40 mouse cellular contexts compared by ENCODE assay signal in the genomic region with DNA sequence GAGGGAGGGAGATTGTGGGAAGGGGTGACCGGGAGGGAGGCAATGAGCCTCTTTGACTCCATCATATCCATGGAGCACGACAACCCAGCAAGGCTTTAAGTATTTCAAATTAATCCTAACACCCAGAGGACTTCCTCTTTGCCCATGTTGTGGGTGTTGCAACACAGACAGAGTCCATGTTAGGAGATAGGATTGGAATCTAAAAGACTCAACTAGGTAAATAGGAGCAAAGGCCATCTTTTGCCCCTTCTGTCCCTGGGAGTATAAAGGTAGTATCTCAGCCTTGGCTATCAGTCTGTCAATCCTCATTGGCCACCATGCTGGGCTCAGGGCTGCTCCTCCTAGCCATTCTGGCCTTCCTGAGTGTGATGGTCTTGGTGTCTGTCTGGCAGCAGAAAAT. TPM values are rescaled to one million over a fixed set of nuclear protein-coding genes. Genes with fewer than 3 reads are reported as not detected.
"Had no signal": no experiment of that assay in that cellular context is flagged by ENCODE, and none has a peak within 500 bp of the region (broad histone marks: within the 10 kb centered on the region; RNA-seq: fewer than 3 reads in every experiment).

A gene (plus strand): TSS at position 293 of the 400 bp plus-strand sequence.

- H3K9me3 ChIP-seq: heart, embryonic 10.5 days; hindbrain, embryonic 15.5 days; kidney, embryonic 15.5 days; limb, embryonic 13.5 days; limb, embryonic 15.5 days; liver, embryonic 15.5 days had no signal

- H3K4me2 ChIP-seq: heart, embryonic 12.5 days; hindbrain, embryonic 13.5 days; hindbrain, embryonic 15.5 days; kidney, embryonic 15.5 days; limb, embryonic 13.5 days; limb, embryonic 15.5 days; liver, embryonic 15.5 days had no signal

- H3K27me3 ChIP-seq: heart, embryonic 12.5 days; hindbrain, embryonic 13.5 days; hindbrain, embryonic 15.5 days; kidney, embryonic 15.5 days; limb, embryonic 13.5 days; limb, embryonic 15.5 days; liver, embryonic 15.5 days had no signal

- H3K27ac ChIP-seq: heart, embryonic 10.5 days; hindbrain, embryonic 13.5 days; hindbrain, embryonic 15.5 days; hindbrain, postnatal 0 days; kidney, embryonic 15.5 days; kidney, postnatal 0 days; limb, embryonic 13.5 days; limb, embryonic 15.5 days; liver, embryonic 15.5 days had no signal

- H3K4me3 ChIP-seq: heart, embryonic 10.5 days; heart, embryonic 12.5 days; hindbrain, embryonic 13.5 days; hindbrain, embryonic 15.5 days; kidney, embryonic 15.5 days; limb, embryonic 13.5 days; limb, embryonic 15.5 days; liver, embryonic 15.5 days had no signal

- H3K4me1 ChIP-seq: heart, embryonic 10.5 days; heart, embryonic 12.5 days; hindbrain, embryonic 13.5 days; hindbrain, embryonic 15.5 days; kidney, embryonic 15.5 days; limb, embryonic 13.5 days; limb, embryonic 15.5 days; liver, embryonic 15.5 days had no signal

- DNase-seq: gastrocnemius, postnatal 14 days; gastrocnemius, postnatal 36 days; heart, adult 18-20 months; heart, postnatal 10 days; kidney, adult 11 months; kidney, adult 2 months; kidney, adult 9 months; kidney, postnatal 14 days; kidney, postnatal 36 days; layer of hippocampus, adult 9-11 months; layer of hippocampus, postnatal 36 days; left cerebral cortex, postnatal 4 days had no signal

- H3K36me3 ChIP-seq: heart, embryonic 10.5 days; heart, embryonic 12.5 days; hindbrain, embryonic 13.5 days; hindbrain, embryonic 15.5 days; kidney, embryonic 15.5 days; limb, embryonic 13.5 days; limb, embryonic 15.5 days; liver, embryonic 15.5 days had no signal

- H3K9ac ChIP-seq: heart, embryonic 12.5 days; hindbrain, embryonic 13.5 days; hindbrain, embryonic 15.5 days; kidney, embryonic 15.5 days; limb, embryonic 13.5 days; limb, embryonic 15.5 days; liver, embryonic 15.5 days had no signal

- ATAC-seq: hindbrain, postnatal 0 days; intestine, embryonic 16.5 days had no signal

RNA-seq across cellular contexts. Expression of the gene that starts here (rescaled TPM):
- total RNA-seq: gastrocnemius, postnatal 14 days; gastrocnemius, postnatal 36 days; heart, adult 18-20 months; heart, adult 8-10 months; heart, postnatal 10 days; heart, postnatal 25 days; hematopoietic stem cell, adult 5-6 weeks; hindbrain, postnatal 0 days; layer of hippocampus, adult 18-20 months; layer of hippocampus, adult 8-10 months; layer of hippocampus, postnatal 14 days; layer of hippocampus, postnatal 36 days; left cerebral cortex, adult 18-20 months; left cerebral cortex, adult 8-10 months; left cerebral cortex, postnatal 10 days; left cerebral cortex, postnatal 25 days; left cerebral cortex, postnatal 4 days had no signal
- polyA plus RNA-seq: gonadal fat pad, adult 2 months; heart, embryonic 10.5 days; heart, embryonic 12.5 days; heart, embryonic 14.5 days; heart, embryonic 16.5 days; hindbrain, embryonic 11.5 days; hindbrain, embryonic 13.5 days; hindbrain, embryonic 15.5 days; hindbrain, postnatal 0 days; intestine, embryonic 14.5 days; kidney, adult 2 months; kidney, postnatal 0 days; large intestine, adult 2 months; limb, embryonic 11.5 days; limb, embryonic 13.5 days; limb, embryonic 15.5 days had no signal
